Mouse (Mus musculus) lung, postnatal 14 days (tissue): ENCODE measurements around the gene Lrrc73.
A peak's percentile ranks its signal among the peaks of the same experiment; 100 is the strongest.

ENCODE experiments used
- DNase-seq: peaks from one replicate; pipeline ENCODE4 v3.0.0; 2021

Gene Lrrc73

GRCm38 (mm10) chr17:46262201-46262694 lies 8.9 kb downstream of the Lrrc73 start:
- no peak for DNase-seq

GRCm38 (mm10) chr17:46265502-46265901 lies 12.2 kb downstream of the Lrrc73 start:
- no peak for DNase-seq

- peak; percentile 82 for DNase-seq
These were observed 12.7 kb downstream of the Lrrc73 start for GRCm38 (mm10) chr17:46265918-46266618.

GRCm38 (mm10) chr17:46266986-46267385 lies 13.7 kb downstream of the Lrrc73 start:
- DNase-seq = no peak

- DNase-seq = no peak
These were observed 14.2 kb downstream of the Lrrc73 start for GRCm38 (mm10) chr17:46267511-46267910.

GRCm38 (mm10) chr17:46268026-46268720 lies 14.8 kb downstream of the Lrrc73 start:
- DNase-seq = no peak

GRCm38 (mm10) chr17:46269771-46270534 lies 16.6 kb downstream of the Lrrc73 start:
- DNase-seq = peak; percentile 31

GRCm38 (mm10) chr17:46272058-46272457 lies 18.7 kb downstream of the Lrrc73 start:
- DNase-seq = no peak

GRCm38 (mm10) chr17:46272675-46273074 lies 19.3 kb downstream of the Lrrc73 start:
- DNase-seq = no peak

GRCm38 (mm10) chr17:46273803-46274236 lies 20.5 kb downstream of the Lrrc73 start:
- DNase-seq = no peak

- no peak for DNase-seq
These were observed 21.1 kb downstream of the Lrrc73 start for GRCm38 (mm10) chr17:46274465-46274864.

- DNase-seq = no peak
These were observed 21.7 kb downstream of the Lrrc73 start for GRCm38 (mm10) chr17:46275034-46275433.

- DNase-seq = no peak
These were observed 22.2 kb downstream of the Lrrc73 start for GRCm38 (mm10) chr17:46275506-46275905.

- DNase-seq = no peak
These were observed 24.3 kb downstream of the Lrrc73 start for GRCm38 (mm10) chr17:46277586-46277985.

- DNase-seq = no peak
These were observed 24.9 kb downstream of the Lrrc73 start for GRCm38 (mm10) chr17:46278011-46278765.

GRCm38 (mm10) chr17:46282483-46283123 lies 29.3 kb downstream of the Lrrc73 start, which contains the start of gene Tjap1:
Gene Tjap1 (minus strand): TSS chr17:46283026.
- DNase-seq = peak; percentile 89

- no peak for DNase-seq
These were observed 29.8 kb downstream of the Lrrc73 start for GRCm38 (mm10) chr17:46283140-46283539.

GRCm38 (mm10) chr17:46283911-46284310 lies 30.6 kb downstream of the Lrrc73 start:
- no peak for DNase-seq

- DNase-seq = no peak
These were observed 31.3 kb downstream of the Lrrc73 start for GRCm38 (mm10) chr17:46284653-46285052.

- no peak for DNase-seq
These were observed 32.1 kb downstream of the Lrrc73 start for GRCm38 (mm10) chr17:46285407-46285806.

GRCm38 (mm10) chr17:46287678-46288095 lies 34.4 kb downstream of the Lrrc73 start:
- DNase-seq = peak; percentile 51

GRCm38 (mm10) chr17:46296601-46297000 lies 43.3 kb downstream of the Lrrc73 start:
- DNase-seq = no peak
